Mouse (Mus musculus): Measurements from ENCODE around the gene Prkn.

GRCm38 (mm10) chr17:10878986-10879385, 38.8 kb downstream of the Prkn start:
- TF ChIP-seq CTCF (IDR thresholded peaks at IDR 0.05; ENCODE audit: low read depth) (no peak), EP300 (optimal IDR thresholded peaks at IDR 0.05) (no peak)
